In genomic region chr4:41468396-41469080, GRCm38 (mm10) we compare ENCODE assay signal across 10 mouse cellular contexts. TPM values are rescaled to one million over a fixed set of nuclear protein-coding genes. Genes with fewer than 3 reads are reported as not detected.
DNase-seq lines count a peak whose midpoint lies in the region; ATAC-seq and TF ChIP-seq lines count a peak whose summit lies in the region.
"Had no signal": no experiment of that assay in that cellular context is flagged by ENCODE, and none has a peak within 500 bp of the region (broad histone marks: within the 10 kb centered on the region; RNA-seq: fewer than 3 reads in every experiment).

No protein-coding gene starts in this region.

- H3K27ac ChIP-seq in intestine, postnatal 0 days (ENCODE audit: low read depth, low read length): no peak overlapping the region
- no peak overlapping the region for H3K27ac ChIP-seq in intestine, embryonic 15.5 days
- H3K27ac ChIP-seq in ES-Bruce4 (ENCODE audit: insufficient read depth, low read length): no peak overlapping the region
- no peak overlapping the region for H3K27ac ChIP-seq in lung, embryonic 14.5 days (ENCODE audit: low read depth)
- no peak overlapping the region for H3K27ac ChIP-seq in stomach, postnatal 0 days (replicated peaks)
- H3K27ac ChIP-seq: neural tube, embryonic 12.5 days had no signal

- no peaks in the 10 kb centered on the region for H3K9me3 ChIP-seq in intestine, postnatal 0 days (ENCODE audit: control insufficient read depth)
- no peaks in the 10 kb centered on the region for H3K9me3 ChIP-seq in intestine, embryonic 15.5 days
- no peaks in the 10 kb centered on the region for H3K9me3 ChIP-seq in ES-Bruce4 (replicated peaks; ENCODE audit: control insufficient read depth, insufficient read depth, low read length, poor library complexity, severe bottlenecking)
- no peaks in the 10 kb centered on the region for H3K9me3 ChIP-seq in lung, embryonic 14.5 days (ENCODE audit: low read depth, low read length)
- H3K9me3 ChIP-seq in stomach, postnatal 0 days (ENCODE audit: control insufficient read depth, low read length): no peaks in the 10 kb centered on the region
- H3K9me3 ChIP-seq: embryonic facial prominence, embryonic 12.5 days; neural tube, embryonic 12.5 days had no signal

- H3K4me2 ChIP-seq in intestine, postnatal 0 days (replicated peaks; ENCODE audit: low read depth): no peak overlapping the region; the same call in 1 of the 2 replicates
- no peak overlapping the region for H3K4me2 ChIP-seq in intestine, embryonic 15.5 days (replicated peaks)
- H3K4me2 ChIP-seq in lung, embryonic 14.5 days: no peak overlapping the region
- H3K4me2 ChIP-seq in stomach, postnatal 0 days (replicated peaks; ENCODE audit: low read depth): no peak overlapping the region
- H3K4me2 ChIP-seq: embryonic facial prominence, embryonic 12.5 days; neural tube, embryonic 12.5 days had no signal

- 56% methylated on average over 17 of the region's 17 CpGs for WGBS in intestine, postnatal 0 days
- 56% methylated on average over 17 of the region's 17 CpGs for WGBS in intestine, embryonic 15.5 days
- 58% methylated on average over 17 of the region's 17 CpGs for WGBS in lung, embryonic 14.5 days
- WGBS in stomach, postnatal 0 days: 58% methylated on average over 17 of the region's 17 CpGs

- no peaks in the 10 kb centered on the region for H3K27me3 ChIP-seq in intestine, postnatal 0 days (replicated peaks; ENCODE audit: control insufficient read depth, insufficient read depth, low read length)
- no peaks in the 10 kb centered on the region for H3K27me3 ChIP-seq in intestine, embryonic 15.5 days (replicated peaks)
- H3K27me3 ChIP-seq in ES-Bruce4 (ENCODE audit: control insufficient read depth, insufficient read depth, low read length, poor library complexity, severe bottlenecking): no peaks in the 10 kb centered on the region
- H3K27me3 ChIP-seq in lung, embryonic 14.5 days (ENCODE audit: insufficient read depth, low read length): no peaks in the 10 kb centered on the region
- no peaks in the 10 kb centered on the region for H3K27me3 ChIP-seq in stomach, postnatal 0 days (ENCODE audit: control insufficient read depth, insufficient read depth, low read length)
- H3K27me3 ChIP-seq: embryonic facial prominence, embryonic 12.5 days; neural tube, embryonic 12.5 days had no signal

- TF ChIP-seq CTCF in intestine, postnatal 0 days (IDR thresholded peaks at IDR 0.05; ENCODE audit: low read depth): peak; percentile 82
- TF ChIP-seq CTCF in ES-Bruce4 (IDR thresholded peaks at IDR 0.05; ENCODE audit: low read depth, low read length): peak; percentile 24
- peak; percentile 70 for TF ChIP-seq CTCF in lung, embryonic 14.5 days (IDR thresholded peaks at IDR 0.05; ENCODE audit: low read depth)
- peak; percentile 84 for TF ChIP-seq CTCF in stomach, postnatal 0 days (IDR thresholded peaks at IDR 0.05; ENCODE audit: low read depth)

- H3K4me1 ChIP-seq in intestine, postnatal 0 days (replicated peaks; ENCODE audit: control insufficient read depth, insufficient read depth, low read length): no peaks in the 10 kb centered on the region
- H3K4me1 ChIP-seq in intestine, embryonic 15.5 days (replicated peaks): no peaks in the 10 kb centered on the region
- H3K4me1 ChIP-seq in ES-Bruce4 (ENCODE audit: control insufficient read depth, insufficient read depth, low read length): no peaks in the 10 kb centered on the region
- no peaks in the 10 kb centered on the region for H3K4me1 ChIP-seq in lung, embryonic 14.5 days (ENCODE audit: insufficient read depth)
- H3K4me1 ChIP-seq in stomach, postnatal 0 days (replicated peaks; ENCODE audit: control insufficient read depth, insufficient read depth): 0 out of 2 replicates have a peak, but pooled peaks cover 2% of the 10 kb centered on the region

- TF ChIP-seq POLR2A in ES-Bruce4 (IDR thresholded peaks at IDR 0.05; ENCODE audit: insufficient read depth, low read length): no peak

- ATAC-seq in intestine, postnatal 0 days: no peak
- no peak for ATAC-seq in intestine, embryonic 15.5 days
- ATAC-seq in lung, embryonic 14.5 days (ENCODE audit: insufficient read depth): no peak
- ATAC-seq in stomach, postnatal 0 days (ENCODE audit: low FRiP score, low TSS enrichment): no peak

- DNase-seq in brain, adult 2 months (ENCODE audit: low read depth, low spot score): peak; percentile 79
- DNase-seq in frontal cortex, postnatal 14 days (ENCODE audit: low spot score in 2 of 2): peak; percentile 45 to 55
- DNase-seq in kidney, postnatal 25 days: peak; percentile 76 to 81
- DNase-seq in lung, embryonic 14.5 days: peak; percentile 87
- DNase-seq in stomach, postnatal 0 days (ENCODE audit: low spot score): peak; percentile 67

- TF ChIP-seq EP300 in ES-Bruce4 (IDR thresholded peaks at IDR 0.05; ENCODE audit: insufficient read depth, low read depth, low read length): no peak
- no peak for TF ChIP-seq EP300 in stomach, postnatal 0 days (optimal IDR thresholded peaks at IDR 0.05)

- no peak overlapping the region for H3K9ac ChIP-seq in intestine, postnatal 0 days (ENCODE audit: low read depth, low read length)
- H3K9ac ChIP-seq in intestine, embryonic 15.5 days: no peak overlapping the region
- H3K9ac ChIP-seq in ES-Bruce4 (ENCODE audit: low read depth, poor library complexity, severe bottlenecking): 0 out of 2 replicates have a peak overlapping the region, but pooled peaks have one; percentile 11
- H3K9ac ChIP-seq in lung, embryonic 14.5 days: no peak overlapping the region
- H3K9ac ChIP-seq in stomach, postnatal 0 days (ENCODE audit: low read length): no peak overlapping the region
- H3K9ac ChIP-seq: embryonic facial prominence, embryonic 12.5 days; neural tube, embryonic 12.5 days had no signal

- no peaks in the 10 kb centered on the region for H3K36me3 ChIP-seq in intestine, postnatal 0 days (ENCODE audit: control insufficient read depth, insufficient read depth)
- H3K36me3 ChIP-seq in intestine, embryonic 15.5 days: no peaks in the 10 kb centered on the region
- no peaks in the 10 kb centered on the region for H3K36me3 ChIP-seq in ES-Bruce4 (ENCODE audit: control insufficient read depth, insufficient read depth, low read length, poor library complexity, severe bottlenecking)
- H3K36me3 ChIP-seq in lung, embryonic 14.5 days (ENCODE audit: insufficient read depth): no peaks in the 10 kb centered on the region
- no peaks in the 10 kb centered on the region for H3K36me3 ChIP-seq in stomach, postnatal 0 days (ENCODE audit: control insufficient read depth, insufficient read depth, low read length)
- H3K36me3 ChIP-seq: embryonic facial prominence, embryonic 12.5 days; neural tube, embryonic 12.5 days had no signal

- H3K4me3 ChIP-seq in intestine, postnatal 0 days (ENCODE audit: low read depth, low read length): no peak overlapping the region
- H3K4me3 ChIP-seq in intestine, embryonic 15.5 days (replicated peaks): no peak overlapping the region
- peak overlapping the region; percentile 45 for H3K4me3 ChIP-seq in ES-Bruce4 (ENCODE audit: low read depth, low read length)
- H3K4me3 ChIP-seq in lung, embryonic 14.5 days (ENCODE audit: low read depth, low read length): no peak overlapping the region
- H3K4me3 ChIP-seq in stomach, postnatal 0 days (ENCODE audit: low read depth, low read length): no peak overlapping the region
- H3K4me3 ChIP-seq: embryonic facial prominence, embryonic 12.5 days; neural tube, embryonic 12.5 days had no signal

RNA-seq across cellular contexts. Expression of gene Nudt2, which starts 3.6 kb away (rescaled TPM):
- 34.9 and 35.7 TPM in 2 replicates for polyA plus RNA-seq in intestine, postnatal 0 days (2015; fragmentation: Nextera tagmentation; extraction: Ambion mirVana)
- polyA plus RNA-seq in intestine, embryonic 15.5 days (2015; fragmentation: Nextera tagmentation; extraction: Ambion mirVana): 61.4 and 62.3 TPM in 2 replicates
- polyA plus RNA-seq in ES-Bruce4 (2011; ENCODE audit: insufficient read depth, insufficient read length, low read depth, missing spikeins): 37.4 and 38.3 TPM in 2 replicates
- polyA plus RNA-seq in lung, embryonic 14.5 days (2014; fragmentation: Nextera tagmentation; extraction: Ambion mirVana): 55.1 and 59.7 TPM in 2 replicates
- 38.6 and 38.8 TPM in 2 replicates for polyA plus RNA-seq in stomach, postnatal 0 days (2015; fragmentation: Nextera tagmentation; extraction: Ambion mirVana)

RNA-seq across cellular contexts. Expression of gene Kif24, which starts 3.9 kb away (rescaled TPM):
- 1.3 and 1.4 TPM in 2 replicates for polyA plus RNA-seq in intestine, postnatal 0 days (2015; fragmentation: Nextera tagmentation; extraction: Ambion mirVana)
- 5.2 and 6.8 TPM in 2 replicates for polyA plus RNA-seq in intestine, embryonic 15.5 days (2015; fragmentation: Nextera tagmentation; extraction: Ambion mirVana)
- 20.3 and 25.7 TPM in 2 replicates for polyA plus RNA-seq in ES-Bruce4 (2011; ENCODE audit: insufficient read depth, insufficient read length, low read depth, missing spikeins)
- polyA plus RNA-seq in lung, embryonic 14.5 days (2014; fragmentation: Nextera tagmentation; extraction: Ambion mirVana): 8.1 and 8.6 TPM in 2 replicates
- 1.4 and 1.5 TPM in 2 replicates for polyA plus RNA-seq in stomach, postnatal 0 days (2015; fragmentation: Nextera tagmentation; extraction: Ambion mirVana)

RNA-seq across cellular contexts. Expression of gene AI464131, which starts 34.3 kb away (rescaled TPM):
- polyA plus RNA-seq in intestine, postnatal 0 days (2015; fragmentation: Nextera tagmentation; extraction: Ambion mirVana): 11.6 and 13.7 TPM in 2 replicates
- polyA plus RNA-seq in intestine, embryonic 15.5 days (2015; fragmentation: Nextera tagmentation; extraction: Ambion mirVana): 8.1 and 9.4 TPM in 2 replicates
- 3.8 and 3.9 TPM in 2 replicates for polyA plus RNA-seq in ES-Bruce4 (2011; ENCODE audit: insufficient read depth, insufficient read length, low read depth, missing spikeins)
- polyA plus RNA-seq in lung, embryonic 14.5 days (2014; fragmentation: Nextera tagmentation; extraction: Ambion mirVana): 3.3 and 3.6 TPM in 2 replicates
- polyA plus RNA-seq in stomach, postnatal 0 days (2015; fragmentation: Nextera tagmentation; extraction: Ambion mirVana): 3.9 and 4.5 TPM in 2 replicates

RNA-seq across cellular contexts. Expression of gene 1110017D15Rik, which starts 48.6 kb away (rescaled TPM):
- polyA plus RNA-seq in intestine, postnatal 0 days (2015; fragmentation: Nextera tagmentation; extraction: Ambion mirVana): 0.52 and 2.0 TPM in 2 replicates
- polyA plus RNA-seq in intestine, embryonic 15.5 days (2015; fragmentation: Nextera tagmentation; extraction: Ambion mirVana): 0.28 and 0.55 TPM in 2 replicates
- polyA plus RNA-seq in ES-Bruce4 (2011; ENCODE audit: insufficient read depth, insufficient read length, low read depth, missing spikeins): not detected in 2 replicates
- 0.46 and 0.92 TPM in 2 replicates for polyA plus RNA-seq in lung, embryonic 14.5 days (2014; fragmentation: Nextera tagmentation; extraction: Ambion mirVana)
- 0.51 and 0.53 TPM in 2 replicates for polyA plus RNA-seq in stomach, postnatal 0 days (2015; fragmentation: Nextera tagmentation; extraction: Ambion mirVana)

Comparison
In these comparisons a context has a peak if more than half of its experiments do, and no peak if none do; other contexts are left out.
1. CTCF ChIP-seq: peak in every context shown above with its lines; median percentile 84 in stomach, postnatal 0 days; 82 in intestine, postnatal 0 days; 70 in lung, embryonic 14.5 days; 24 in ES-Bruce4.